Mouse (Mus musculus) lung, embryonic 14.5 days (tissue): ENCODE measurements around the gene AL732309.1. TPM values are rescaled to one million over a fixed set of nuclear protein-coding genes. Genes with fewer than 3 reads are reported as not detected.

ENCODE experiments used
- ATAC-seq: fragments of 200-750 bp; cut with Nextera tagmentation; 2 replicates; pipeline ENCODE4 v1.8.0; 2017; ENCODE audit warnings: mild to moderate bottlenecking, moderate TSS enrichment, moderate library complexity; ENCODE audit not compliant: insufficient read depth
- DNase-seq: peaks from one replicate; pipeline ENCODE4 v3.0.0-alpha.2; 2015
- H3K27ac ChIP-seq: fragments of 300-500 bp; sonication (generic); 2 replicates; pipeline ENCODE4 v1.5.1; 2014; ENCODE audit warnings: low read depth, mild to moderate bottlenecking, moderate library complexity
- H3K27me3 ChIP-seq: fragments of 300-500 bp; sonication (generic); 2 replicates; pipeline ENCODE4 v1.6.1; 2014; ENCODE audit warnings: low read length, control low read depth; ENCODE audit not compliant: insufficient read depth
- H3K36me3 ChIP-seq: fragments of 300-500 bp; sonication (generic); 2 replicates; pipeline ENCODE4 v1.6.1; 2014; ENCODE audit warnings: control low read depth; ENCODE audit not compliant: insufficient read depth
- H3K4me1 ChIP-seq: fragments of 300-500 bp; sonication (generic); 2 replicates; pipeline ENCODE4 v1.6.1; 2014; ENCODE audit warnings: antibody characterized with exemption, control low read depth; ENCODE audit not compliant: insufficient read depth
- H3K4me2 ChIP-seq: fragments of 300-500 bp; sonication (generic); 2 replicates; pipeline ENCODE4 v1.6.1; 2014; ENCODE audit warnings: mild to moderate bottlenecking
- H3K4me3 ChIP-seq: fragments of 300-500 bp; sonication (generic); 2 replicates; pipeline ENCODE4 v1.5.1; 2014; ENCODE audit warnings: low read depth, low read length
- H3K9ac ChIP-seq: fragments of 300-500 bp; sonication (generic); 2 replicates; pipeline ENCODE4 v1.6.1; 2014
- H3K9me3 ChIP-seq: fragments of 300-500 bp; sonication (generic); 2 replicates; pipeline ENCODE4 v1.6.1; 2016; ENCODE audit warnings: low read depth, low read length, control low read depth
- CTCF ChIP-seq: IDR thresholded peaks from 2 replicates; pipeline ENCODE4 v1.5.1; 2016; ENCODE audit warnings: antibody characterized with exemption, low read depth
- WGBS: fragments of 180-500 bp; shearing (Covaris S2); extraction: QIAGEN DNeasy Blood & Tissue Kit; methylation state at CpG from one replicate; pipeline ENCODE4 v1.1.7; 2014; 5-methylcytosine and 5-hydroxymethylcytosine counted together
- polyA plus RNA-seq: library from polyadenylated mRNA; unstranded; fragments of >200 nt; fragmentation: Nextera tagmentation; extraction: Ambion mirVana; gene quantifications from 2 replicates; pipeline ENCODE4 v1.2.1, GENCODE M21; 2014

AL732309.1 gene
- polyA plus RNA-seq, 1 experiment from 2014 or later, result 3.6 TPM

DNA sequence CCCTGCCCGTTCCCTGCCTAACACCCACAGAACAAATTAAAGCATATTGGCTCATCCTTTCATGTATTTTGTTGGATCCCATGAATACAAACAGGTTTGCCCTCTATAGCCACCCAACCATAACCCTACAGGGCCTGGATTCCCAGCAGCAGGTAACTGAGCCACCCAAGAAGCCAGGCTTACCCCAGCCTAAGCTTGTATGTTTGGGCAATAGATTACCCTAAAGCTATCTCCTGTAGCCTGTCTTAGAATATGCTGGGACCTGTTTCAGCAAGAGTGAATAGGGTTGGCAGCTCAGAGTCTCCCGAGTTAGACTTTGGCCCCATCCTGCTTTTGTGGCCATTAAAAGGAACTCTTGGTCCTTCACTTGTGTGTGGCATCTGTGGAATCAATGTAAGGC lies 38.9 kb upstream of the AL732309.1 start:
- H3K4me1 ChIP-seq, result 0 out of 2 replicates have a peak, but pooled peaks cover 2% of the 10 kb centered on the region
- H3K27ac ChIP-seq, result no peak overlapping the region; the same call in 1 of the 2 replicates
- no peak overlapping the region for H3K4me2 ChIP-seq
- ATAC-seq (no peak), DNase-seq (no peak)
- no peak for TF ChIP-seq CTCF
- peaks cover 52% of the 10 kb centered on the region for H3K36me3 ChIP-seq
- peaks cover 27% of the 10 kb centered on the region for H3K27me3 ChIP-seq
- no peak overlapping the region for H3K4me3 ChIP-seq
- no peaks in the 10 kb centered on the region for H3K9me3 ChIP-seq
- 86% methylated on average over 2 of the region's 2 CpGs for WGBS
- no peak overlapping the region for H3K9ac ChIP-seq

- H3K4me2 ChIP-seq, result no peak overlapping the region
- H3K36me3 ChIP-seq, result peaks cover 92% of the 10 kb centered on the region
- H3K4me1 ChIP-seq, result no peaks in the 10 kb centered on the region
- TF ChIP-seq CTCF, result peak; percentile 84
- 59% methylated on average over 13 of the region's 13 CpGs for WGBS
- DNase-seq (peak; percentile 90), ATAC-seq (no peak)
- H3K4me3 ChIP-seq, result no peak overlapping the region
- H3K27me3 ChIP-seq, result no peaks in the 10 kb centered on the region
- no peaks in the 10 kb centered on the region for H3K9me3 ChIP-seq
- no peak overlapping the region for H3K9ac ChIP-seq
- H3K27ac ChIP-seq, result no peak overlapping the region
These were observed 32.5 kb upstream of the AL732309.1 start for GRCm38 (mm10) chr2:25278928-25279882.

- peaks cover 74% of the 10 kb centered on the region for H3K36me3 ChIP-seq
- no peak for TF ChIP-seq CTCF
- ATAC-seq (no peak), DNase-seq (no peak)
- 29% methylated on average over 16 of the region's 16 CpGs for WGBS
- H3K27me3 ChIP-seq, result no peaks in the 10 kb centered on the region
- H3K9me3 ChIP-seq, result no peaks in the 10 kb centered on the region
- peak overlapping the region; percentile 95 for H3K4me3 ChIP-seq
- peak overlapping the region; percentile 96 for H3K4me2 ChIP-seq
- no peak overlapping the region for H3K27ac ChIP-seq
- peaks cover 15% of the 10 kb centered on the region for H3K4me1 ChIP-seq
- peak overlapping the region; percentile 86 for H3K9ac ChIP-seq
These were observed 26.3 kb upstream of the AL732309.1 start for GRCm38 (mm10) chr2:25273010-25273409.

GRCm38 (mm10) chr2:25272515-25272914 lies 25.9 kb upstream of the AL732309.1 start:
- H3K4me1 ChIP-seq, result peaks cover 15% of the 10 kb centered on the region
- WGBS, result 0% methylated on average over 28 of the region's 29 CpGs
- TF ChIP-seq CTCF, result no peak
- H3K36me3 ChIP-seq, result peaks cover 69% of the 10 kb centered on the region
- H3K9ac ChIP-seq, result peak overlapping the region; percentile 86
- no peaks in the 10 kb centered on the region for H3K27me3 ChIP-seq
- DNase-seq, result peak; percentile 17
- H3K4me2 ChIP-seq, result peak overlapping the region; percentile 96
- H3K4me3 ChIP-seq, result peak overlapping the region; percentile 95
- H3K9me3 ChIP-seq, result no peaks in the 10 kb centered on the region
- peak; percentile 69 for ATAC-seq
- peak overlapping the region; percentile 58; the same call in 1 of the 2 replicates for H3K27ac ChIP-seq

GRCm38 (mm10) chr2:25271827-25272511 lies 25.3 kb upstream of the AL732309.1 start, which contains the start of the genes Ssna1 and Anapc2:
Gene Ssna1 (minus strand): TSS chr2:25272438.
Gene Anapc2 (plus strand): TSS chr2:25272478.
- H3K4me1 ChIP-seq, result peaks cover 15% of the 10 kb centered on the region
- ATAC-seq (peak; percentile 97), DNase-seq (peak; percentile 99)
- peak within 1 kb of the TSS; percentile 96 for H3K4me2 ChIP-seq
- no peaks in the 10 kb centered on the region for H3K27me3 ChIP-seq
- H3K9ac ChIP-seq, result peak within 1 kb of the TSS; percentile 86
- under 1% methylated on average over 55 of the region's 55 CpGs for WGBS
- peak within 1 kb of the TSS; percentile 95 for H3K4me3 ChIP-seq
- peak within 1 kb of the TSS; percentile 58 for H3K27ac ChIP-seq
- TF ChIP-seq CTCF, result peak; percentile 41; the same call in 1 of the 2 replicates
- H3K36me3 ChIP-seq, result peaks cover 63% of the 10 kb centered on the region
- no peaks in the 10 kb centered on the region for H3K9me3 ChIP-seq

DNA sequence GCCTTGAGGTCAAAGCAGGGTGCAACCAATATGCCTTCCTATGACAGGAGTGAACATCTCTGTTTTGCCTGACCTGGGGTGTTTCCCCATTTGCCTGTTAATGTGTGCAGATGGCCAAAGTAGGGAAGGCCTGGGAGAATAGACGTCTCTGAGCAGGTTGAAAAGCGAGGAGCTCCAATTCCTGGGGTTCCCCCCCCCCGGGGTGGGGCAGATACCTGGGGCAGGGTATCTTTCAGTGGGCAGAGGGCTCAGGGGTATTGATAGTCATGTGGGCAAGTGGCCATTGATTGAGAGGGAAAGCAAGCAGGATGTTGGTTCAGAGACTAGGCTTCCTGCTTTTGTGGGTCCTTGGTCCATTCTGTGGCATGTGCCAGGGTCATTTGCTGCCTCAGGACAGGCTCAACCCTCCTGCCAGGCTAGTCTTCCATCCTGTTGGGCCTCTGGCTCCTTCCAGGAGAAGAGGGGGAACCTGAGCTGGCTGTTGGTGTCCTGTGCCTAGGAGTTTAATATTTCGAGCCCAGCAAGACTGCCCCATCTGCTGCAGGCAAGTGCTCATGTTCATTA lies 21.2 kb upstream of the AL732309.1 start:
- DNase-seq (no peak), ATAC-seq (no peak)
- Histone ChIP-seq H3K9me3 (no peaks in the 10 kb centered on the region), H3K4me1 (0 out of 2 replicates have a peak, but pooled peaks cover 5% of the 10 kb centered on the region), H3K27me3 (peaks cover 16% of the 10 kb centered on the region), H3K27ac (no peak overlapping the region), H3K36me3 (peaks cover 27% of the 10 kb centered on the region), H3K4me2 (no peak overlapping the region), H3K4me3 (no peak overlapping the region), H3K9ac (no peak overlapping the region)
- 62% methylated on average over 4 of the region's 4 CpGs for WGBS
- TF ChIP-seq CTCF, result no peak
